Mouse (Mus musculus): ENCODE measurements around the gene Sp3.

DNA sequence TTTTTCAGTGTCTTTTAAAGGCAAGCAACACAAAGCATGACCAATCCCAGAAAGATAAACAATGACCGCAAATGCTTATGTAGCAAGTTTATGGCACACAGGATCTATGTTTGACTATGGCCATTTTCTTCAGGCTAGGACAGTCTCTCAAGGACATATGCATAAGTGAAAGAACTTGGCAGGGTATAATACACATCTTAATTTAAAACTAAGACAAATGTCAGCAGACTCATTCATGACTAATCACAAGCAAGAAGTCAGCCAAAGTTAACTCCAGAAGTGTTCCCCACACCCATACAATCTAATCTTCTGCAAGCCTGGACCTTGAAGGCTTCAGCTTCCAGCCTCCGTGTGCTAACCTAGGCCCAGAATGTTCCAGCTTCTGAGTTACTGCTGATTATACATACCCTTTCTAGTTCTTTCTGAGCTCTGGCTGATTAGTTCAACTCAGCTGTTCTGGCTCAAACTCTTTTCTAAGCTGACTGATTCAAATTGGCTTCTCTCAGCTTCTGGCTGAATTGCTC, 81.4 kb downstream of the Sp3 start:
- TF ChIP-seq EP300 (IDR thresholded peaks at IDR 0.05) (no peak), CTCF (IDR thresholded peaks at IDR 0.05) (no peak)
